Mouse (Mus musculus) urinary bladder, postnatal 0 days (tissue): ENCODE data around the gene Tprn. TPM values are rescaled to one million over a fixed set of nuclear protein-coding genes. Genes with fewer than 3 reads are reported as not detected.

Experiments
- polyA plus RNA-seq: library from polyadenylated mRNA; unstranded; fragments of >200 nt; fragmentation: Nextera tagmentation; extraction: Ambion mirVana; gene quantifications from 2 replicates; pipeline ENCODE4 v1.2.1, GENCODE M21; 2015

Gene Tprn
- 6.5 and 7.2 TPM in 2 replicates for polyA plus RNA-seq

GRCm38 (mm10) chr2:25262291-25262767, at the start of gene Tprn:
Gene Tprn, plus strand, starts transcription at chr2:25262618.

GRCm38 (mm10) chr2:25214444-25214843, 48.0 kb upstream of the Tprn start, which contains the start of gene Stpg3:
Gene Stpg3, minus strand, starts transcription at chr2:25214637.

DNA sequence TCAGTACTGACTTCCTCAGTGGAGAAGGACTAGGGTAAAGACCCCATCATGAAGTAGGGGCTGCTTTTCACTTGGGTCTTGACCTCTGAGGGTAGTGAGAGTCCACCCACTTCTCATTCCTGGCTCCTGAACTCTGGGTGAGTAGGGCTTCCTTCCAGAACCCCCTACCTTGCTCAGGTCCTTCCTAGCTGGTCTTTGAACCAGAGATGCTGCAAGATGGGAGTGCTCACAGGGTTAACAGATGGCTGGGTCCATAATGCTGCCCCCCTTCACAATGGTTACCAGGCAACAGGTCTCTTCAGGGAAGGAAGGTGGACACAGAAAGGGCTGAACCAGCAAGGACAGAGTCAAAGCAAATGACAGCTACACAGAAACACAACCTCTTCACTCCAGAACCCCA, 44.0 kb upstream of the Tprn start, which contains the start of gene Fam166a:
Fam166a (plus strand) TSS at position 301 of the 400 bp plus-strand sequence.

GRCm38 (mm10) chr2:25224492-25224765, 38.0 kb upstream of the Tprn start, which contains the start of gene Tubb4b:
Gene Tubb4b, minus strand, starts transcription at chr2:25224702.

GRCm38 (mm10) chr2:25234050-25234449, 28.4 kb upstream of the Tprn start, which contains the start of gene Slc34a3:
Gene Slc34a3, minus strand, starts transcription at chr2:25234364.

DNA sequence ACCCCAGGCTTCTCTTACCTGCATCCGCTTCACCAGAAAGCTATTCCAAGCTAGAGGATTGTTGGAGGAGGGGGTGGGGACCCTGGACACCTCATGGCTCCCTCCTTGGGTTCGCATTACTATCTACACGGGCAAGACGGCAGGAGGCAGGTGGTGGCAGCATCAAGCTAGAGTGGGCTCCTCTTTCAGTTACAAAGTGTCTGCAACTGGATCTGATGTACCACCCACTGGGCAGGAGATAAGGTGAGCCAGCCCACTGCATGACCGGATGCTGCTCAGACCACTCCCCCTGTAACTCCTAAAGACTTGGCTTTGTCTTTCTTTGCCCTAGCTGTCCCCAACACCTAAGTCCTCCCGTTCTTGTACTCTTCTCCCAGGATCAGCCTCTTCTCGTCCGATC, 25.8 kb upstream of the Tprn start, which contains the start of gene Rnf224:
Rnf224 (minus strand) TSS at position 174 of the 400 bp plus-strand sequence.

GRCm38 (mm10) chr2:25242101-25242506, 20.3 kb upstream of the Tprn start, which contains the start of the genes Rnf208 and Cysrt1:
Gene Rnf208, plus strand, starts transcription at chr2:25242255.
Gene Cysrt1, minus strand, starts transcription at chr2:25242452.

GRCm38 (mm10) chr2:25246183-25247072, 16.0 kb upstream of the Tprn start, which contains the start of gene AL732309.1:
Gene AL732309.1, minus strand, starts transcription at chr2:25246863.

GRCm38 (mm10) chr2:25255284-25255779, 7.1 kb upstream of the Tprn start, which contains the start of gene Tmem203:
Gene Tmem203, plus strand, starts transcription at chr2:25255439.

GRCm38 (mm10) chr2:25271827-25272511, 9.6 kb downstream of the Tprn start, which contains the start of the genes Ssna1 and Anapc2:
Gene Ssna1, minus strand, starts transcription at chr2:25272438.
Gene Anapc2, plus strand, starts transcription at chr2:25272478.

DNA sequence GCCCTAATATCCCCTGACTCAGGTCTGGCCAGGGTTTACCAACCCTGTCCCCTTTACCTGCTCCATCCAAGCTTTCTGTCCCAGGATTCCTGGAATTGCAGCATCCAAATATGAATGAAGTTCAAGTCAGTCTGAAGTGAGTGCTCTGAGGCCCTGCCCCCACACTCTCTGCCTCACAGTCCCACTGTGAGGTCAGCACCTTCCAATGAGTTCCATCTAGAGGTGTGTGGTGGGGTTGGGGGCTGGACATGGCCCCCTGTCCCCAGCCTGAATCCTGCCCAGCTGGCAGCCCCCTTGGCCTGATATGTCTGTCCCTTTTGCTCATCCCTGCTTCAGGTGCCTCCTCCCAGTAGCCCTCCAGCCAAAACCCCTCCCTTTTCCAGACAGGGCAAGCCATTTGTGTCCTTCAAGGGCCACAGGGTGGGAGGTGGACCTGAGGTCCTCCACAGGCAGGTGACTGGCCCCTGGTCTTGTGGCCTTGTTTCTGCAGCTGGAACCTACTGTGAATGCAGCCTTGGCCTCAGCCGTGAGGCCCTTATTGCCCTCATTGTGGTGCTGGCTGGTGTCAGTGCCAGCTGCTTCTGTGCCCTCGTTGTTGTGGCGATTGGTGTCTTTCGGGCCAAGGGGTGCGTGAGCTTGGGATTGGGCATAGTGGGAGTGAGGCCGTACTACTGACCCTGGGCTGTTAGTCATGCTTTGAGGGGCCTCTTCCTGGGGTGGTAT, 25.7 kb downstream of the Tprn start, which contains the start of gene Tmem210:
Tmem210 (plus strand) TSS at position 219 of the 723 bp plus-strand sequence.

DNA sequence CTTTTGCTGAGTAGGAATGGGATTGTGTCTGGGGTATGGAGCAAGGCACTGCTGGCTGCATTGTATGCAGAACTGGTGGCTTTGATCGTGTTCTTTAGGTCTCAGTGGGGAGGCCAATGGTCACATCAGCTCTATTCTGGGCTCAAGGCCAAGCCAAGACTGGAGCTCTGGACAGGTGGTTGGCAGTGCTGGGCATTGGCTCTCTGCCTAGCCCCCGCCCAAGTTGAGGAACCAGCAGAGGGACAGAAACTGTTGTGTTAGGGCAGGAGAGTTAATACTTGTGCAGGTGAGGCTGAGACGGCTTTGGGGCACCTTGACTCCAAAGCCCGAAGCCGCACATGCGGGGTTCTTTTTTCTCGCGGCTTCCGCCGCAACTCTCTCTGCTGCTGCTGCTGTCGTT, 27.2 kb downstream of the Tprn start, which contains the start of gene Lrrc26:
Lrrc26 (plus strand) TSS at position 265 of the 400 bp plus-strand sequence.

GRCm38 (mm10) chr2:25318971-25319773, 56.8 kb downstream of the Tprn start, which contains the start of gene Grin1:
Gene Grin1, minus strand, starts transcription at chr2:25319187.

Other genes with a start within 250 kb of the Tprn start
- gene Nsmf, start 208.3 kb upstream of the Tprn start, polyA plus RNA-seq, result 35.9 and 40.2 TPM in 2 replicates
- not detected in 2 replicates for gene Entpd8, start 182.3 kb upstream of the Tprn start, polyA plus RNA-seq
- 0.23 and 0.29 TPM in 2 replicates for gene Noxa1, start 167.5 kb upstream of the Tprn start, polyA plus RNA-seq
- gene Nrarp, start 81.9 kb upstream of the Tprn start, polyA plus RNA-seq, result 11.0 and 13.9 TPM in 2 replicates
- 11.9 and 14.0 TPM in 2 replicates for gene Tor4a, start 65.7 kb upstream of the Tprn start, polyA plus RNA-seq
- 52.2 and 57.0 TPM in 2 replicates for gene Nelfb, start 51.1 kb upstream of the Tprn start, polyA plus RNA-seq
- gene Stpg3, start 48.0 kb upstream of the Tprn start, polyA plus RNA-seq, result not detected in 2 replicates
- gene Fam166a, start 43.9 kb upstream of the Tprn start, polyA plus RNA-seq, result not detected in 2 replicates
- 397 and 469 TPM in 2 replicates for gene Tubb4b, start 37.9 kb upstream of the Tprn start, polyA plus RNA-seq
- gene Slc34a3, start 28.3 kb upstream of the Tprn start, polyA plus RNA-seq, result not detected in 2 replicates
- gene Rnf224, start 25.8 kb upstream of the Tprn start, polyA plus RNA-seq, result 0.10 TPM in 1 of 2 replicates, not detected in the other
- gene Rnf208, start 20.4 kb upstream of the Tprn start, polyA plus RNA-seq, result 6.1 and 6.2 TPM in 2 replicates
- 10.0 and 10.6 TPM in 2 replicates for gene Cysrt1, start 20.2 kb upstream of the Tprn start, polyA plus RNA-seq
- gene AL732309.1, start 15.8 kb upstream of the Tprn start, polyA plus RNA-seq, result 7.6 and 8.0 TPM in 2 replicates
- 35.6 and 37.6 TPM in 2 replicates for gene Tmem203, start 7.2 kb upstream of the Tprn start, polyA plus RNA-seq
- gene Ssna1, start 9.8 kb downstream of the Tprn start, polyA plus RNA-seq, result 137 and 141 TPM in 2 replicates
- gene Anapc2, start 9.9 kb downstream of the Tprn start, polyA plus RNA-seq, result 88.7 and 91.4 TPM in 2 replicates
- gene Tmem210, start 25.5 kb downstream of the Tprn start, polyA plus RNA-seq, result not detected in 2 replicates
- gene Lrrc26, start 27.3 kb downstream of the Tprn start, polyA plus RNA-seq, result 0.97 and 0.98 TPM in 2 replicates
- 2.3 and 3.2 TPM in 2 replicates for gene Grin1, start 56.6 kb downstream of the Tprn start, polyA plus RNA-seq
- gene Man1b1, start 69.7 kb downstream of the Tprn start, polyA plus RNA-seq, result 32.5 and 37.0 TPM in 2 replicates
- 13.1 and 14.8 TPM in 2 replicates for gene Dpp7, start 93.7 kb downstream of the Tprn start, polyA plus RNA-seq
- gene Uap1l1, start 103.1 kb downstream of the Tprn start, polyA plus RNA-seq, result 34.1 and 37.0 TPM in 2 replicates
- 5.6 and 5.9 TPM in 2 replicates for gene Sapcd2, start 109.7 kb downstream of the Tprn start, polyA plus RNA-seq
- 38.2 and 39.1 TPM in 2 replicates for gene Entpd2, start 133.3 kb downstream of the Tprn start, polyA plus RNA-seq
- gene Npdc1, start 136.7 kb downstream of the Tprn start, polyA plus RNA-seq, result 58.9 and 59.9 TPM in 2 replicates
- 0.08 TPM in 1 of 2 replicates, not detected in the other for gene Fut7, start 160.6 kb downstream of the Tprn start, polyA plus RNA-seq
- gene Abca2, start 166.1 kb downstream of the Tprn start, polyA plus RNA-seq, result 1.5 and 1.6 TPM in 2 replicates
- 10.4 and 12.0 TPM in 2 replicates for gene Clic3, start 194.2 kb downstream of the Tprn start, polyA plus RNA-seq
- gene Paxx, start 198.5 kb downstream of the Tprn start, polyA plus RNA-seq, result 34.9 and 35.2 TPM in 2 replicates
- 0.47 and 0.68 TPM in 2 replicates for gene Ptgds, start 207.4 kb downstream of the Tprn start, polyA plus RNA-seq
- gene Lcn12, start 231.3 kb downstream of the Tprn start, polyA plus RNA-seq, result not detected in 2 replicates
- gene Fbxw5, start 238.1 kb downstream of the Tprn start, polyA plus RNA-seq, result 68.9 and 70.0 TPM in 2 replicates
- 1.8 and 3.6 TPM in 2 replicates for gene C8g, start 239.1 kb downstream of the Tprn start, polyA plus RNA-seq